ENCODE assay signal across 8 mouse cellular contexts in genomic region chr6:108457063-108457405, GRCm38 (mm10).
A peak's percentile ranks its signal among the peaks of the same experiment; 100 is the strongest.
DNase-seq lines count a peak whose midpoint lies in the region; ATAC-seq and TF ChIP-seq lines count a peak whose summit lies in the region.

No protein-coding gene starts in this region.

- no peaks in the 10 kb centered on the region for H3K9me3 ChIP-seq in kidney, embryonic 15.5 days (replicated peaks)
- H3K9me3 ChIP-seq in megakaryocyte, embryonic 14.5 days, result no peaks in the 10 kb centered on the region

- TF ChIP-seq POLR2A in cerebellum, adult 2 months (IDR thresholded peaks at IDR 0.05; ENCODE audit: borderline replicate concordance, insufficient read depth, low read length), result peak; percentile 29; the same call in 1 of the 2 replicates
- TF ChIP-seq POLR2A in heart, adult 2 months (IDR thresholded peaks at IDR 0.05; ENCODE audit: insufficient read depth, low read depth, low read length), result no peak

- H3K27ac ChIP-seq in cerebellum, adult 2 months (ENCODE audit: insufficient read depth, low read length), result peak overlapping the region; percentile 99; the same call in 1 of the 2 replicates
- peak overlapping the region; percentile 96 for H3K27ac ChIP-seq in heart, adult 2 months
- H3K27ac ChIP-seq in kidney, embryonic 15.5 days, result peak overlapping the region; percentile 92

- peaks cover 25% of the 10 kb centered on the region for H3K4me1 ChIP-seq in cerebellum, adult 2 months (ENCODE audit: control insufficient read depth, insufficient read depth, low read length)
- peaks cover 11% of the 10 kb centered on the region for H3K4me1 ChIP-seq in heart, adult 2 months (ENCODE audit: control insufficient read depth, insufficient read depth, low read length)
- peaks cover 60% of the 10 kb centered on the region for H3K4me1 ChIP-seq in kidney, embryonic 15.5 days
- peaks cover 34% of the 10 kb centered on the region for H3K4me1 ChIP-seq in megakaryocyte, embryonic 14.5 days

- H3K4me3 ChIP-seq in cerebellum, adult 2 months (replicated peaks; ENCODE audit: insufficient read depth, low read depth, low read length), result no peak overlapping the region
- H3K4me3 ChIP-seq in heart, adult 2 months, result no peak overlapping the region; the same call in 1 of the 2 replicates
- H3K4me3 ChIP-seq in kidney, embryonic 15.5 days (replicated peaks), result no peak overlapping the region
- peak overlapping the region; percentile 38 for H3K4me3 ChIP-seq in megakaryocyte, embryonic 14.5 days (replicated peaks)

- peak overlapping the region; percentile 47 for H3K4me2 ChIP-seq in kidney, embryonic 15.5 days

- peak; percentile 23 for ATAC-seq in frontal cortex, adult (ENCODE audit: low TSS enrichment)
- peak; percentile 10; the same call in 1 of the 2 replicates for ATAC-seq in kidney, embryonic 15.5 days (replicated peaks; ENCODE audit: low FRiP score)

- H3K79me2 ChIP-seq in heart, adult 2 months (replicated peaks; ENCODE audit: control insufficient read depth, insufficient read depth, low read length), result no peaks in the 10 kb centered on the region

- TF ChIP-seq CTCF in cerebellum, adult 2 months (IDR thresholded peaks at IDR 0.05; ENCODE audit: borderline replicate concordance, insufficient read depth, low read depth, low read length), result no peak
- no peak for TF ChIP-seq CTCF in heart, adult 2 months (IDR thresholded peaks at IDR 0.05)

- peak; percentile 54; the same call in 1 of the 2 replicates for TF ChIP-seq EP300 in heart, adult 2 months (IDR thresholded peaks at IDR 0.05; ENCODE audit: insufficient read depth, low read depth, low read length)

- no peaks in the 10 kb centered on the region for H3K27me3 ChIP-seq in cerebellum, adult 2 months (ENCODE audit: control insufficient read depth, insufficient read depth, low read length)
- H3K27me3 ChIP-seq in heart, adult 2 months (ENCODE audit: control insufficient read depth, insufficient read depth, low read length), result no peaks in the 10 kb centered on the region
- H3K27me3 ChIP-seq in kidney, embryonic 15.5 days, result no peaks in the 10 kb centered on the region
- H3K27me3 ChIP-seq in megakaryocyte, embryonic 14.5 days (replicated peaks), result peaks cover 1% of the 10 kb centered on the region

- intact Hi-C loops in heart, adult 2 months (cut with DNase I), result loop anchor here (1.0 to 2.0 kb wide), 3 partner anchors 76 to 204 kb away; partner anchors contain the start of gene Bhlhe40

- WGBS in cerebellum, adult 2 months, result 7% methylated on average over 5 of the region's 5 CpGs
- 11% methylated on average over 5 of the region's 5 CpGs for WGBS in heart, adult 2 months
- 10% methylated on average over 5 of the region's 5 CpGs for WGBS in kidney, embryonic 15.5 days

- peak overlapping the region; percentile 21; the same call in 1 of the 2 replicates for H3K9ac ChIP-seq in heart, adult 2 months (ENCODE audit: low read depth, low read length)
- no peak overlapping the region for H3K9ac ChIP-seq in kidney, embryonic 15.5 days

- DNase-seq in frontal cortex, postnatal 10 days (ENCODE audit: low spot score in 2 of 2), result no peak
- DNase-seq in cerebellum, adult 2 months, result peak; percentile 73 to 88
- peak; percentile 49 to 50 for DNase-seq in heart, adult 2 months
- no peak for DNase-seq in thymus, postnatal 36 days
- no peak for DNase-seq in thymus, postnatal 25 days

- H3K36me3 ChIP-seq in heart, adult 2 months (ENCODE audit: control insufficient read depth, insufficient read depth, low read length), result peaks cover 3% of the 10 kb centered on the region; the same call in 1 of the 2 replicates
- no peaks in the 10 kb centered on the region for H3K36me3 ChIP-seq in kidney, embryonic 15.5 days
- H3K36me3 ChIP-seq in megakaryocyte, embryonic 14.5 days (replicated peaks; ENCODE audit: low read length), result peaks cover 47% of the 10 kb centered on the region

Comparison
In these comparisons a context has a peak if more than half of its experiments do, and no peak if none do; other contexts are left out.
1. DNase-seq: peak in cerebellum, adult 2 months (2 of 2) and heart, adult 2 months (2 of 2); none in frontal cortex, postnatal 10 days (0 of 2), thymus, postnatal 36 days (0 of 2) and thymus, postnatal 25 days (single experiment).
2. Peak in every context shown above with its lines, with median percentiles within 50 percentile points of each other: H3K27ac ChIP-seq.